Mouse (Mus musculus) spleen, postnatal 14 days (tissue): ENCODE measurements around the gene Yrdc.

Experiments
- DNase-seq, 2 experiments: peaks; one replicate each; pipeline ENCODE4 v3.0.0; 2021 to 2022; ENCODE audit warnings: low spot score in 2 of 2

Gene Yrdc

DNA sequence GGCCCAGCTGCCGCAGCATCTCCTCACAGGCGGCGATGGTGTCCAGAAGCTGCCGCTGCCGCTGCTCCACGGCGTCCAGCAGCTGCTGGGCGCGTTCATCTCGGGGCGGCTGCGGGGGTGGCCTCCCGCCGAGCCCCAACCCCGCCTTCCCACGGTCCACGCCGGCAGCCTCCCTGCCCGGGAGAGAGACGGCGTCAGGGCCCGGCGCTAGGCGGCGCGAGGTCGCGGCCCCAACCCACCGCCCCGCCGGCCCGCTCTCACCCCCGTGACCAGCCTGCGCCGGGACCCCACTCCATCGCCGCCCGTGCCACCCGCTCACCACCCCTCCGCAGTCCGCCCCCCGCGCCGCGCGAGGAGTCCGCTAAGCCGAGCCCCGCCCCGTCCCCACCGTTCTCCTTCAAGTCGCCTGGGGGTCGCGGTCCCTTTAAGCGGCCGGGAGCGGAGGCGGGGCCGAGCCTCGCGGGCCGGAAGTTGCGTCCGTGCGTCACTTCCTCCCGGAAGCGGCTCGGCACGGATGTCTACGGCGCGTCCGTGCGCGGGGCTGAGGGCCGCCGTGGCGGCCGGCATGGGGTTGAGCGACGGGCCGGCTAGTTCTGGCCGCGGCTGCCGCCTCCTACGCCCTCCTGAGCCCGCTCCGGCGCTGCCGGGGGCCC lies at the start of gene Yrdc:
TSS of gene Yrdc (plus strand) at position 419 of the 653 bp plus-strand sequence.
- peak; percentile 84 to 87 for DNase-seq

DNA sequence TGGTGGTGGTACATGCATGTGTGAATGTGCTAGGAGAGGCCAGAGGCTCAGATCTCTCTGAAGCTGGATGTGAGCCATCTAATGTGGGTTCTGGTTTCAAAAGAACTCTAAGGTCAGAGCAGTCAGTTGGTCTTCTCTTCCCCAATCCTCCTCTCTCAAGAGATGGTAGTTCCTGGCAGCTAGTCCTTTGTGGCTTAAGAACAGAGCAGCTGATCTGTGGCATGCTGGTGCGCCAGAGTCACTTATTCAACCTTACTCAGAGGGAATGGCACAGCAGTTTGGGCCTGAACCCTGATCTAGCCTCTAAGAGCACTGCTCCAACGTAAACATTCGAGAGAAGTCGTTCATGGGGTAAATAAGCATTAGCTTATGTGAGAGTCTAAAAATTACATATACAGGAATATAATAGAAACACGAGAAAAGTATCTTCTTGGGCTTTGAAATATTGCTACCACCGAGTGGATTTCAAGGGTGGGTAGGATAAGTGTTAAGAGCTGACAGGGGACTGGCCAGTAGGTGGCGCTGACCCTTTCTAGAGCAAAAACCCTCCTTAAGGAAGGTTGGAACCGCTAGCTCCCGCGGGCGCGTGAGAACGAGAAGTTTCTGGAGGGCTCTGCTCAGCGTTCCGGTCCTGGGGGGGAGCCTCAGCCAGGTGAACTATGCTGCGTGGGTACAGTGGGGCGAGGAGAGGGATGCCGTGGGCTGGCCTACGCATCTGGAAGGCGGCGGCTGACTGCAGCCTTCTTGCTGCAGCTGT lies 48.7 kb upstream of the Yrdc start, which contains the start of gene Mtf1:
TSS of gene Mtf1 (plus strand) at position 553 of the 757 bp plus-strand sequence.
- peak; percentile 77 to 85 for DNase-seq

DNA sequence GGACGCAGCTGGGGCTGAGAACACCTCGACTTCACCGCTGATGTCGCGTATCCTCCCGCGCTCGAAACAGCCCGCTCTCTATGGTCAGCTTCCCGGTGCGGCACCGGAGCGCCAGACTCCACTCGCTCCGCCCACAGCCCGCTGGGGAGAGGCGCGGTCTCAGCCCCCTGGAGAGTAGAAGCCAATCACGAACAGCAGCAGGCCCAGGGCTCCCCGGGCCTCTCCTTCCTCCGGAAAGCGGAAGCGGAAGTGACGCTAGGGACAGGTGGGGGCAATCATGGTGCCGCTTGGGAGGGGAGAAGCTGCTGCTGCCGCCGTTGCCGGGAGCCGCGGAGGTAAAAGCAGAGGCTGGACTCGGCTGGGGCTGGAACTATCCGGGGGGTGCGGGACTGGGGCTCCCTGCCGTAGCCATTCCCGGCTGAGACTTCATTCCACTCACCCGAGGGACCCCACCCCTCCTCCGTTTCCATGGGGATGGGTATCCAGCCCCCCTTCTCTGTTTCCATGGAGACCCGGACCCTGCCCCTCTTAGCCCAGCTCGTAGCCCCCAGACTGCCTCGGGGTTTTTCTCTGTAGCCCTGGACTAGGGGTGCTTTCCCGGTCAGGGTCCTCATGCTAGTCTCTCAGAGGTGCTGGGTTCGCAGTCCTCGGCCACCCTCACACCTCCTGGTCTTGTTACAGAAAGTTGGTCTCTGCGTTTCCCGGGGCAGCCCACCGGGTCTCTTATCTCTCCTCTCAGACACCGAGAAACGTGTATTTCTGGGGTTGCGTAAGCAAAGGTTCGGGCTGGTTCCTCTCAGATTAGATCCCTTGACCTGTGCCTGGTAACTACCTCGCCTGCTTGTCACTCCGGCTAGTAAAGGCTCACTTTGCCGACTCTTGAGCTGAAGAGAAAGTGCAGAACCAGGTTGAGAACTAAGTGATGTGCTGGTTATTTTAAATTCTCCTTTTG lies 47.9 kb upstream of the Yrdc start:
- DNase-seq = peak; percentile 92 to 97

DNA sequence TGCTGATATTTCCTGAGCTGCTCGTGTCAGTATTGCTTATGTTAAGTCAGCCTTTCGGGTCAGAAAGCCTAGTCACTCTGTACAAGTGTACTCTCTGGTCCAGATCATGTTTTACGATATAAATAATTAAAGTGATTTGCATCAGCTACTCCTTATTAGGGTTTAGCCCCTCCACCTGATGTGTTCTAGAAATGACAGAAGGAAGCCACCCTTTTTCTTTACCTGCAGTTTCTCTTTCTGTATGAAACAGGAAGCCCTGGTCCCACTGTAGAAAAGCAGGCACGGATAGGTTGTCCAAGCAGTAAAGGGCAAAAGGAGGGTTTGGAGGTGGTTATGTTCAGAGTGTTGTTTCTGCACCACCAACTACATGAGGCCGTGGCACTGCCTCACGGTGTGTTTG lies 47.1 kb upstream of the Yrdc start:
- DNase-seq = no peak

DNA sequence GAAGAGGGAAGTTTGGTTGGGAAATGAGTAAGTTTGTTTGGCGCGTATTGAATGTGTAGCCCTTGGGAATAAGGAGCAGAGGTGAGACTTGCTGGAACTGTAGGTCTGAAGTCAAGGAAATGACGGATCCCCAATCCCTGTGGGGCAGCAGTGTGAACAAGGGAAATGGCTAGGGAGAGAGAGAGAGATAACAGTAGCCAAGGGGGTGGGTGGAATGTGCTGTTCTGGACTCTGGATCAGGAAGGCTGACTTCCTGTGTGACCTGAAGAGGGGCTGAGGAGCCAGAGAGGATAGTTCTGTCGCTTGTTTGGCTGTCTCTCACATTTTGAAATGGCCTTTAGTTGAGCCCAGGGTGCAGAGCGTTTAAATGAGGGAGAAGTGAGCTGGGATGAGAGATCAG lies 42.0 kb upstream of the Yrdc start:
- DNase-seq = no peak

DNA sequence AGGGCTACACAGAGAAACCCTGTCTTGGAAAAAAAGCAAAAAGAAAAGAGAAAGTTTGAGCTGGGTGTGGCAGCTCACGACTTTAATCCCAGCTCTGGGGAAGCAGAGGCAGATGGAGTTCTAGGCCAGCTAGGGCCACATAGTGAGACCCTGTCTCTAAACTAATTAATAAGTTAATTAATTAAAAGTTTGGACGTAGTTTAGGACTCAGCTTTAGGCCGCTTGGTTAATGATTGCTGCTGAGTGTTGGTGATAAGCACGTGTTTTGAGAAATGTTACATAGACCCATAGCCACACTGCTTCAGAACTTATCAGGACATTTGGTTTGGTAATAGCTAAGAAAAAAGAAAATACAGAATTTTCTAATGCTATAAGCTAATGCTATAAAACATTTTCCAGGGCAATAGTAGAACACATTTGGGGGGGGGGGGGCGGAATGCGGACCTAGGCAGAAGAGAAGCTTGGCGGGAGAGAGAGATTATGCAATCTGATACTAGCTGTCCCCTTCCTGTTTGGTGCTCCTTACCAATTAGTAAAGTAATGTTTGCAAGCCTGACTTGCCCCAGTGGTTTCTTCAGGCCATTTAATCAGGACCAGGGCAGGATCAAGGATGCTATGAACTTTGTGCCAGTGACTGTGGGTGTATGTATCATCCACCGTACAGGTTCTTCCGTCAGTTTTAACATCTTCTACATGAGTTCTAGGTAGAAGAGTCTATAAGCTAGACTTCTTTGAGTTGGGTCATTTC lies 41.2 kb upstream of the Yrdc start:
- DNase-seq = no peak

DNA sequence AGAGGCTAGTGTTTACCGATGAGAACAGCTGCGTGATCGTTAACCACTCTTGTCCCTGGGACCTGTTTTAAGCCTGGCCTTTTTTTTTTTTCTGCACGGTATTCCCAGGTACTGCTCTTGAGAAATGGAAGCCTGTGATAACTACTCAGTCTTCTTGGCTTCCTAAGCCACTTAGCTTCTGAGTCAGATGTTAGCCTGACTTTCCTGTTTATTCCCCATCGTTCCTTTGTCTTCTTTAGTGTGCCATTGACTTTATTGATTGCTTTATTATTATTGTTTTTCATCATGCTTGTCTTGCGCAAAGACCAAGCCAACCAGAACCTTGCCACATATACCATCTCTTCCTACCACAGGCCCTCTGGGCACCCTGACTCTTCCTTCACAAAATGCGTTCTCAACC lies 40.4 kb upstream of the Yrdc start:
- no peak for DNase-seq

DNA sequence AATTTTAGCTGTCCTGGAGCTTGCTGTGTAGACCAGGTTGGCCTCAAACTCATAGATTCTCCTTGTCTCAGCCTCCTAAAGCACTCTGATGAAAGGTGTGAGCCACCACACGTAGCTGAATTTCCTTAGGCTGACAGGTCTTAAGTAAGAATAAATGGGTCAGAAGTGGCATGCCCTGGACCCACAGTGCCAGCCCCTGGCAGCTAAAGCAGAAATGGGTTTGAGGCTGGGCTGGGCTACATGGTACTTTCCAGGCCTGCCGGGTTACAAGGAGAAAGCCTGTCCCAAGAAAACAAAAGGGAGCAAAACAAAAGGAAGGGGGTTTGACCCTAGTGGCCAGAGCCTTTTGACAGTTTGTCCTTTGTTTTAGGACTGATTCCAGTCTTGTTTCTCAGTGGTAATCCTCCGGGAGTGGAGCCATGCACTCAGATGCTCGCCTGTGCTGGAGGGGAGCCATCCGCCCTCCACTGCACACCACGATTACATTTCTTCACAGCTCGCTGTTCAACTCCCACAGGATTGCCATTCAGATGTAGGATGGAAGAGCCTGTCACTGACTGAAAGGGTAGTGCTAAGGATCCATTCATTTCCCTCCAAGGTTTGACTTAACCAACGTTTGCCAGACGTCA lies 39.0 kb upstream of the Yrdc start:
- no peak for DNase-seq

DNA sequence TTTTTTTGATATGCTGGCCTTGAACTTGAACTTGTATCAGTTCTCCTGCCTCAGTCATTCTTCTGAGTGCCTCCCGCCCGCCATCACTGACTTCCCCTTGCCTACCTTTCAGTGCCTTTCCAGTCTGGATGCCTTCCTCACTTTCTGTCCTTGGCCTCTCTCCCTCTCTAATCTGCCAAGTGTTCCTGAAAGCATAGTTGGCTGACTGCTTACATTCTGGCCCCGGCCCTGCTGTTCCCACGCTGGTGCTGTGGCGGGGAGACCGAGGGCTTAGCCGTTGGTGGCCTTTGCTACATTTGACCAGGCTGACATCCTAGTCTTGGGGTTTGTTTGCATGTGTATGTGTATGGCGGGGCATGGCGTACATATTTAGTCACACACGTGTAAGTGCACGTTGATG lies 34.6 kb upstream of the Yrdc start:
- DNase-seq = no peak

DNA sequence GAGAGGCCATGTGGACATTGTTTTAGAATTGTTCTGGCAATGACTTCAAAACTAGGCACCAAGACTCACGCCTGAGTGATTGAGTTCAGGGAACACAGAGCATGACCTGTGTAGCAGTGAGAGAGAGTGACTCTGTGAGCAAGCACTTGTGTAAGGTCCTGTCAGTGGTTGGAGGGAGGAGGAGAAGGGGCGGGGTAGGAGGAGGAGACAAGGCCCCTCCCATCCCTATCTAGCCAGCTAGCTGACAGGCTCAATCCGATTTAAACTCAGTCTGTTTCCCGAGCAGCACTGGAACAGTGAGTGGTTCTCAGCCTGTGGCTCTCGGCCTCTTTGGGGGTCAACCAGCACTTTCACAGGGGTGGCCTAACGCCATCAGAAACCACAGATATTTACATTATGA lies 32.7 kb upstream of the Yrdc start:
- DNase-seq = no peak

DNA sequence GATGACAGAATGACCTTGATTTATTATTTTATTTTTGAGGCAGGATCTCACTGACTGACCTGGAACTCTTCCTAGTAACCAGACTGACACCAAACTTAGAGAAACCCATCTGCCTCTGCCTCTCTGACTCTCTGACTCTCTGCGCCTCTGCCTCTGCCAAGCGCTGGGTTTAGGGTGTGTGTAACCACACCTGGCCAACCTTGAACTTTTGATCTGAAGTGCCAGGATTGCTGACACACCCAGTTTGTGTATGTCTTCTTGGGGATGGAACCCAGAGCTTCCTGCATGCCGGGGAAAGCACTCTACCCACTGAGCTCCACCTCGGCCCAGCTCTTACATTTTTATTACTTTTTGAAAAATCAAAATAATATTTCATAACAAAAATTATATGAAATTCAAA lies 31.6 kb upstream of the Yrdc start:
- DNase-seq = no peak

DNA sequence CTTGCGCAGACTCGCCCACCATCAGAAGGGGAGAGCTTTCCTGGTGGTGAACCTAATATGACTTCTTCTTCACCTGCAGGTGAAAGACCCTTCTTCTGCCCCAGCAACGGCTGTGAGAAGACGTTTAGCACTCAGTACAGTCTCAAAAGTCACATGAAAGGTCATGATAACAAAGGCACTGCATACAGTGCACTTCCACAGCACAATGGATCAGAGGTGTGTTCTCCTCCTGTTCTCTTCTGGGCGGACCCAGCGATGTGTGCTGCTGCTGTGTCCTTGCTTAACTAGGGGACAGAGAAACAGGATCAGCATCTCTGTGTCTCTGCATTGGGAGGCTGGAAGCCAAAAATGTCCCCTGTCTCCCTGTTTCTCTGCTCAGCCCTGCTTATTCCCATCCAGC lies 25.5 kb upstream of the Yrdc start:
- no peak for DNase-seq

DNA sequence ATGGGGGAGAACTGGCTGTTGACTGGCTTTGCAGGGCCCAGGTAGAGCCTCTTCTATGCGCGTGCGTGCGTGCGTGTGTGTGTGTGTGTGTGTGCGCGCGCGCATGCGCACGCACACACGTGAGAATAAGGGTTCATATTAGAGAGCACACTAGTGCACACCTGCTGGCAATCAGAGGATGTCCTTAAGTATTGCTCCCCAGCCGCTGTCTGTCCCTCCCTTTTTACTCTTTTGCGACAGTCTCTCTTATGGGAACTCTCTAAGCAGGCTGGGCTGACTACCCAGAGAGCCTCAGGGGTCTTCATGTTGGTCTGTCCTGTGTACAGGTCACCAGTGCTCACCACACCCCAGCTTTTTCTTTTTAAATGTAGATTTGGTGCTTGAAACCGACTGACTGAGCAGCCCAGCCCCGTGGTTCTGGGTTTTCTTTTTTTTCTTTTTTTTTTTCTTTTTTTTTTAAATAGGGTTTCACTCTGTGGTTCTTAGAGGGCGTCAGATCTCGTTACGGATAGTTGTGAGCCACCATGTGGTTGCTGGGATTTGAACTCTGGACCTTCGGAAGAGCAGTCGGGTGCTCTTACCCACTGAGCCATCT lies 25.0 kb upstream of the Yrdc start:
- DNase-seq = no peak

DNA sequence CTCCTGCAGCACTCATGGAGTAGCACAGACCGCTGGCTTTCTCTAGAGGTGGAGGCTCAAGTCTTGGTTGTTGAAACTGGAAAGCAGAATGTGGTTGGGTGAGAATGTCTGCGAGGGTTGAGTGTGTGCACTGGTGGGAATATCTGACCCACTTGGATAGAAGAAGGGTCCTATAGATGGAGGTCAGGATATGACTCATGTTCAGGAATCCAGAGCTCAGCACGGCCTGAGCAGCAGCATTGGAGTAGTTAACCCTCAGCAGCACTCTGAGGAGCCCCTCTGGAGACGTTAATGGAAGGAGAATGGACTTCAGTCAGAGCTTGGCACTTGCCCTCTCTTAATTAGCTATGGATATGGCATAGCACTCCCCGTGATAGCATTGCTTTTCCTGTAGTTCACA lies 20.8 kb upstream of the Yrdc start:
- DNase-seq = no peak

DNA sequence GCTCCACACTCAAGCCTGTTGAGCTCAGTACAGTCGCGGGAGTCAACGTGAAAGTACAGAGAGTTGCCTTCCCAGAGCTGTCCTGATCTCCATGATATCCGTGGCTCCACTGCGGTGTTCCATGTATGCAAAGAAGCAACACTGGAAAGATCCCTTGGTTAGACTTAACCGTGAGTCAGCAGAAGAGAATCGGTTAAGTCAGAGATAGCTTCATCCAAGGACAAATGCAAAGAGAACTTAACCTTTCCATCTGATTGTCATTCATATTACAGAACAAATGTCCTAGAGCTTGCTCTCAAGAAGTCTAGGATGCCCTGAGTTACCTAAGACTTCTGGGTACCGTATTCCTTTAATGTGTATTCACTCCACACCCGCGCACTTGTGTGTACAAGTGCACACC lies 17.7 kb upstream of the Yrdc start:
- DNase-seq = no peak

DNA sequence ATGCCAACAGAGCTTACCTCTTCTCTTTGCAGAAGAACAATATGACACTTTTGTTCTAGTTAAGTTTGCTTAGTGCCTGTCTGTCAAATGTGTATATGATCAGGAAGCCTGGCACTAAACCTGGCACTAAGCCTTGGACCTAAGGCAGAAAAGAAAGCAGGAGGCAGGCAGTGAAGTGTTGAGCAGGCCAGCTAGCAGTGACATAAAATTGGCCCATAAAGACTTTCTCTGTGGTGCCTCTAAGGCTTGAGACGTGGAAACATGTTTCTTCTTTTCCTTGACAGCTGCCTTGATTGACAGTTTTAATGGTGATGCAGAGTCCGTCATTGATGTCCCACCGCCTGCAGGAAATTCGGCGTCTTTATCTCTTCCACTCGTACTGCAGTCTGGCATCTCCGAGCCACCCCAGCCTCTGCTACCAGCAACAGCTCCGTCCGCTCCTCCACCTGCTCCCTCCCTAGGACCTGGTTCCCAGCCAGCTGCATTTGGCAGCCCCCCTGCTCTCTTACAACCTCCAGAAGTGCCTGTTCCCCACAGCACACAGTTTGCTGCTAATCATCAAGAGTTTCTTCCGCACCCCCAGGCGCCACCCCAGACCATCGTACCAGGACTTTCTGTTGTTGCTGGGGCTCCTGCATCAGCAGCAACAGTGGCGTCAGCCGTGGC lies 12.3 kb upstream of the Yrdc start:
- no peak for DNase-seq

DNA sequence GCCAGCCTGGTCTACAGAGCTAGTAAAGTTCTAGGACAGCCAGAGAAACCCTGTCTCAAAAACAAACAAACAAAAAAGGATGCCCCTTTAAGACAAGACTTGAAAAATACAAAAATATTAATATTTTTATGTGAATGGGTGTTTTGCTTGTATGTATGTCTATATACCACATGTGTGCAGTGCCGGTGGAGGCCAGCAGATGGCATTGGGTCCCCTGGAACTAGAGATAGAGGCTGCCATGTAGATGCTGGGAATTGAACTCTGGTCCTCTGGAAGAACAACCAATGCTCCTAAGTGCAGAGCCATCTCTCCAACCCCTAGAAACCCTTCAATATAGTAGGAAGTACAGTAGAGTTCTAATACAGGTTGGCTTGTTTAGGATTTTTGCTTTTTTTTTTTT lies 9.5 kb upstream of the Yrdc start:
- DNase-seq = no peak

DNA sequence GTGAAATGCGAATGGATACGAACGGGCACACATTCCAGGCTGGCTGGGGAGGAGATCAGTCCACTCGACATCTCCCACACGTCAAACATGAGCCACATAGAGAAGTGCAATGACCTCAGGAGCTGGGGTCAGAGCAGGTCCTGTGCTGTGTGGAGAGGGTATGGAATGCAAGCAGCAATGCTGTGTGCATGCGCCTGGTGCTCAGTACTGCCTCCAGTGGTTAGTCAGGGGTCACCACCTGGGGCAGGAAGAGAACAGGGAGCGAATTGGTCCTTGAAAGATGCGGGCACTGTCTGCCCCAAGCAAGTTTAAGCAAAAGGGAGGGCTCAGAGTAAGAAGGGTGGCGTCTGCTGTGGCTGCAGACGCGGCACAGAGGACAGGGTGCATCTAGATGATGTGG lies 7.0 kb upstream of the Yrdc start:
- peak in 1 of 2 experiments; percentile 24 for DNase-seq

DNA sequence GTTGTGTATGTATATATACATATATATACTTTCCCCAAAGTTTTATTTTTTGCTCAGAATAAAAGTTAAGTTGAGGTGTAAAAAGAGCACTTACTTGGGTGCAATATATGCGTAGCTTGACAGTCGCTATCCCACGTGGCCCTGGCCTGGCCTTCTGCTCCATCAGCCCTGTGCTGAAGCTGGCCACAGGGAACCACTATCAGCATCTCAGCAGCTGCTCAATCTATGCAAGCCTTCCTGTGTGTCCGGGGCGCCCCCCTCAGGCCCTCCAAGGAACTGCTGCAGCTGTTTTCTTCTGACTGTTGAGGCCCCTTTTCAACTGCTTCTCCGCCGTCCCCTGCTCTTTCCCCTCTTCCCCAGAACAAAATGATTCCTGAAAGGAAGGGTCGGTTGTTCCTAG lies 2.9 kb upstream of the Yrdc start:
- DNase-seq = peak; percentile 63 to 77

DNA sequence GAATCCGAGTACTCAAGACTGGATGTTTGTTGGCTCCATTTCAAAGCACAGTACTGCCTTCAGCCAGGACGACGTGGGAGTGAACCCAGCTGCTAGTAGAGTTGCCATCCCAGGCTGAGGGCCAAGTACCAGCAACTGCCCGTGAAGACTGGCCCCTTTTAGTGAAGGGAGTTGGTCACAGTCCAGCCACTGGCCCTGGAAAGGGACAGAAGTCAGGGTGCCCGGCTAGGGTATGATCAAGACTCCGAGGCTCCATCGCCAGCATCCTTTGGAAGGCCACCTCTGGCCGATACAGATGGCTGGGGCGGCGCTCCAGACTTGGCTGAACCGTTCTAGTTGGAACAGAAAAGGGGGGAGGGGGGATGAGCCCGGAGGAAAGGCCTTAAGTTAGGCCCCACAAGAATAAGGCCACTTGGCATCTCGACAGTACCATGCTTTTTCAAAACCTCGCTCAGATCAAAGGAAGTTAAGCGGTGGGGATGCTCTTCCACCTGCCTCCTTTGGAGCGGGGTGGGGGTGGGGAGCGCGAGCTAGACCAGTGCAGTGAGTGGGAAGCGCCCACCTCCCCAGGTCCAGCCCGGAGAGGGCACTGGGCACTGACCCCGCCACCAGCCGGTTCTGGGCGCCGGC lies 733 bp upstream of the Yrdc start:
- no peak for DNase-seq
